Mouse (Mus musculus) stomach, embryonic 15.5 days (tissue): Measurements from ENCODE around the gene Mlip. TPM values are rescaled to one million over a fixed set of nuclear protein-coding genes. Genes with fewer than 3 reads are reported as not detected.
"Not testable (repeated sequence)": the region's sequence is repeated elsewhere in the genome, so short reads cannot be mapped to it uniquely, and the experiment has no call there.

Experiments
- ATAC-seq: fragments of 200-750 bp; cut with Nextera tagmentation; 2 replicates; pipeline ENCODE4 v1.8.0; 2017; ENCODE audit warnings: low read depth, moderate number of reproducible peaks, moderate TSS enrichment; ENCODE audit not compliant: insufficient read depth, low FRiP score
- H3K27ac ChIP-seq: fragments of 300-500 bp; sonication (generic); 2 replicates; pipeline ENCODE4 v1.5.1; 2015; ENCODE audit warnings: mild to moderate bottlenecking, inconsistent platforms
- H3K27me3 ChIP-seq: fragments of 300-500 bp; sonication (generic); replicated peaks from 2 replicates; pipeline ENCODE4 v1.6.1; 2015; ENCODE audit warnings: inconsistent platforms
- H3K36me3 ChIP-seq: fragments of 300-500 bp; sonication (generic); 2 replicates; pipeline ENCODE4 v1.6.1; 2015; ENCODE audit warnings: inconsistent platforms
- H3K4me1 ChIP-seq: fragments of 300-500 bp; sonication (generic); 2 replicates; pipeline ENCODE4 v1.6.1; 2015; ENCODE audit warnings: inconsistent platforms
- H3K4me2 ChIP-seq: fragments of 300-500 bp; sonication (generic); 2 replicates; pipeline ENCODE4 v1.6.1; 2015; ENCODE audit warnings: mild to moderate bottlenecking, inconsistent platforms
- H3K4me3 ChIP-seq: fragments of 300-500 bp; sonication (generic); replicated peaks from 2 replicates; pipeline ENCODE4 v1.5.1; 2015; ENCODE audit warnings: inconsistent platforms
- H3K9ac ChIP-seq: fragments of 300-500 bp; sonication (generic); 2 replicates; pipeline ENCODE4 v1.6.1; 2015; ENCODE audit warnings: inconsistent platforms
- H3K9me3 ChIP-seq: fragments of 300-500 bp; sonication (generic); 2 replicates; pipeline ENCODE4 v1.6.1; 2016; ENCODE audit warnings: inconsistent platforms
- WGBS: fragments of 180-500 bp; shearing (Covaris S2); methylation state at CpG from one replicate; pipeline ENCODE4 v1.1.7; 2015; 5-methylcytosine and 5-hydroxymethylcytosine counted together
- polyA plus RNA-seq: library from polyadenylated mRNA; unstranded; fragments of >200 nt; fragmentation: Nextera tagmentation; extraction: Ambion mirVana; gene quantifications from 2 replicates; pipeline ENCODE4 v1.2.1, GENCODE M21; 2015

Mlip gene
- polyA plus RNA-seq, 1 experiment from 2014 or later, result 0.59 TPM

DNA sequence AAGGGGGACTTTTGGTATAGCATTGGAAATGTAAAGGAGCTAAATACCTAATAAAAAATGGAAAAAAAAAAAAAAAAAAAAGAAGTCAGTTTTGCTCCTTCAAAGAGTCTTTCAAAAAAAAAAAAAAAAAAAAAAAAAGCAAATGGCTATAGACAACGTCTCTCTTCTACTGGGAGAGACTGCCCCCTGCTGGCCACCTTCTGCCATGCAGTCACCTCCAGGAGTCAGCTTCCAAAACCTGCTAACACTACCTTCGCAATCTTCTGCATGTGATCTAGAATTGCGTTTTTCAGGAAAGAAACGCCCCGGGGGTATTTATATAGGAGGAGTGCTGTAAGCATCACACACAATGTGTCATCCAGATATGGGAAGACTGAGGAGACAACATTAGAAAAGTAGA is 26.9 kb upstream of the Mlip start:
- ATAC-seq, result no peak
- H3K9ac ChIP-seq, result no peak overlapping the region
- H3K4me3 ChIP-seq, result no peak overlapping the region
- H3K4me1 ChIP-seq, result 0 out of 2 replicates have a peak, but pooled peaks cover 4% of the 10 kb centered on the region
- no peaks in the 10 kb centered on the region for H3K9me3 ChIP-seq
- WGBS, result 47% methylated on average over 5 of the region's 5 CpGs
- no peaks in the 10 kb centered on the region for H3K27me3 ChIP-seq
- no peak overlapping the region for H3K4me2 ChIP-seq
- no peaks in the 10 kb centered on the region for H3K36me3 ChIP-seq
- H3K27ac ChIP-seq, result no peak overlapping the region

- WGBS, result 63% methylated on average over 10 of the region's 10 CpGs
- Histone ChIP-seq H3K36me3 (no peaks in the 10 kb centered on the region), H3K27me3 (no peaks in the 10 kb centered on the region), H3K4me1 (0 out of 2 replicates have a peak, but pooled peaks cover 4% of the 10 kb centered on the region), H3K4me3 (no peak overlapping the region), H3K9me3 (no peaks in the 10 kb centered on the region), H3K9ac (no peak overlapping the region), H3K4me2 (no peak overlapping the region), H3K27ac (no peak overlapping the region)
- ATAC-seq, result no peak
Measured at GRCm38 (mm10) chr9:77377696-77378095, 24.9 kb upstream of the Mlip start.

GRCm38 (mm10) chr9:77377082-77377481 is 24.3 kb upstream of the Mlip start:
- H3K9me3 ChIP-seq, result no peaks in the 10 kb centered on the region

GRCm38 (mm10) chr9:77376561-77376960 is 23.8 kb upstream of the Mlip start:
- Histone ChIP-seq H3K27me3 (no peaks in the 10 kb centered on the region), H3K9ac (no peak overlapping the region), H3K4me2 (no peak overlapping the region), H3K9me3 (no peaks in the 10 kb centered on the region), H3K36me3 (no peaks in the 10 kb centered on the region), H3K4me3 (no peak overlapping the region), H3K27ac (no peak overlapping the region), H3K4me1 (no peaks in the 10 kb centered on the region)
- 86% methylated on average over 7 of the region's 7 CpGs for WGBS
- ATAC-seq, result no peak

More at GRCm38 (mm10) chr9:77377082-77377481, 24.3 kb upstream of the Mlip start:
- H3K27me3 ChIP-seq, result no peaks in the 10 kb centered on the region
- H3K4me2 ChIP-seq, result no peak overlapping the region
- no peaks in the 10 kb centered on the region for H3K36me3 ChIP-seq
- H3K27ac ChIP-seq, result no peak overlapping the region
- WGBS, result 59% methylated on average over 10 of the region's 10 CpGs
- no peaks in the 10 kb centered on the region for H3K4me1 ChIP-seq
- no peak for ATAC-seq
- H3K9ac ChIP-seq, result no peak overlapping the region
- no peak overlapping the region for H3K4me3 ChIP-seq

DNA sequence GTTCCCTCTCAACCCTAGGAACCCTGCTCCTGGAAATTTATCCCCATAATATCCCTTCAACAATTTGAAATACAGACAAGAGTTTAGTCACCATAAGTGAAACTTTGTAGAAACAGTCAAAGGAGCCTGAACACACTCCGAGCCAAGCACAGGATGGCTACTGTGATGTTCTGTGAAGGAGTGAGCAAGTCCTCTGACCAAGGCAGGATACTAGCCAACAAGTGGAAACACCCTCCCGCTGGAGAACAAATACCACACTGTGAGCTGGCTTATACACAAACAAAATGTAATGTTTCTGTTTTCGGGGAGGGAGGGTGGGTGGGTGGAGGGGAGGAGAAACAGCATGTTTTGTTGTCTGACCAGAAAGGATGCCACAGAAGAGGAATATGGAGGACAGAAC is 17.9 kb upstream of the Mlip start:
- no peak overlapping the region for H3K4me3 ChIP-seq
- no peak for ATAC-seq
- H3K36me3 ChIP-seq, result no peaks in the 10 kb centered on the region
- H3K4me1 ChIP-seq, result no peaks in the 10 kb centered on the region
- H3K27me3 ChIP-seq, result no peaks in the 10 kb centered on the region
- H3K4me2 ChIP-seq, result no peak overlapping the region
- H3K27ac ChIP-seq, result no peak overlapping the region
- 64% methylated on average over 3 of the region's 3 CpGs for WGBS
- H3K9me3 ChIP-seq, result no peaks in the 10 kb centered on the region
- H3K9ac ChIP-seq, result no peak overlapping the region

DNA sequence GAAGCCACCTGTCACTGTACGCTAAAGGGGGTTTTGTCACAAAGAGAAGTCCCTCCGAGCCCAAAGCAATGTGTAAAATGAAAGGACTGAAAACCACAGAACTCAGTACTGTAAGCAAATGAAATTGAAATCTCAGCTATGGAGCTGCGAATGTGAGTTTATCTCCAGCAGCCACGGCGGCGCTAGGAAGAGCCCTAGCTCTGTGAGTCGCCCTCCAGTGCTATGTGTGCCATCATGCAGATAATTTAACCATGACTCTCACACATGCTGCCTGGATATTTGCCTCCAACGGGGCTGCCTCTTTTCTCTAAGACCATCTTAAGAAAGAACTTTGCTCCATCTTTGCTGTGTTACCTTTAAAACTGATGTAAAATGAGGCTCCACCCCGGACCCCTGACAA is 16.5 kb upstream of the Mlip start:
- no peaks in the 10 kb centered on the region for H3K4me1 ChIP-seq

GRCm38 (mm10) chr9:77364681-77365080 is 11.9 kb upstream of the Mlip start:
- H3K4me1 ChIP-seq, H3K27ac ChIP-seq, H3K9ac ChIP-seq, H3K9me3 ChIP-seq, H3K36me3 ChIP-seq, H3K4me2 ChIP-seq, ATAC-seq, H3K27me3 ChIP-seq, H3K4me3 ChIP-seq: not testable (repeated sequence)
- WGBS, result 68% methylated on average over 9 of the region's 9 CpGs

More for the DNA sequence above, 16.5 kb upstream of the Mlip start:
- no peaks in the 10 kb centered on the region for H3K36me3 ChIP-seq
- no peaks in the 10 kb centered on the region for H3K27me3 ChIP-seq
- ATAC-seq, result no peak
- no peak overlapping the region for H3K4me2 ChIP-seq
- H3K4me3 ChIP-seq, result no peak overlapping the region
- H3K27ac ChIP-seq, result no peak overlapping the region
- no peaks in the 10 kb centered on the region for H3K9me3 ChIP-seq
- WGBS, result 82% methylated on average over 9 of the region's 9 CpGs
- no peak overlapping the region for H3K9ac ChIP-seq

GRCm38 (mm10) chr9:77362906-77363305 is 10.1 kb upstream of the Mlip start:
- Histone ChIP-seq H3K27me3 (no peaks in the 10 kb centered on the region), H3K36me3 (no peaks in the 10 kb centered on the region), H3K9ac (no peak overlapping the region), H3K4me2 (no peak overlapping the region), H3K27ac (no peak overlapping the region), H3K4me1 (no peaks in the 10 kb centered on the region), H3K4me3 (no peak overlapping the region), H3K9me3 (no peaks in the 10 kb centered on the region)
- ATAC-seq, result no peak

- WGBS, result 79% methylated on average over 8 of the region's 8 CpGs
- no peaks in the 10 kb centered on the region for H3K4me1 ChIP-seq
- no peak overlapping the region for H3K4me2 ChIP-seq
- no peaks in the 10 kb centered on the region for H3K9me3 ChIP-seq
- H3K27ac ChIP-seq, result no peak overlapping the region
- no peaks in the 10 kb centered on the region for H3K36me3 ChIP-seq
- no peak for ATAC-seq
- H3K9ac ChIP-seq, result no peak overlapping the region
- no peaks in the 10 kb centered on the region for H3K27me3 ChIP-seq
- H3K4me3 ChIP-seq, result no peak overlapping the region
Measured at GRCm38 (mm10) chr9:77360654-77361053, 7.9 kb upstream of the Mlip start.

- 86% methylated on average over 10 of the region's 10 CpGs for WGBS
Measured at GRCm38 (mm10) chr9:77359278-77359973, 6.7 kb upstream of the Mlip start.

GRCm38 (mm10) chr9:77353942-77354341 is 1.2 kb upstream of the Mlip start:
- Histone ChIP-seq H3K4me1 (no peaks in the 10 kb centered on the region), H3K4me2 (no peak overlapping the region)
- 76% methylated on average over 4 of the region's 4 CpGs for WGBS

More at GRCm38 (mm10) chr9:77359278-77359973, 6.7 kb upstream of the Mlip start:
- H3K4me2 ChIP-seq, result no peak overlapping the region
- ATAC-seq, result no peak
- H3K4me3 ChIP-seq, result no peak overlapping the region
- no peaks in the 10 kb centered on the region for H3K36me3 ChIP-seq
- no peaks in the 10 kb centered on the region for H3K27me3 ChIP-seq
- no peaks in the 10 kb centered on the region for H3K4me1 ChIP-seq
- H3K9ac ChIP-seq, result no peak overlapping the region
- no peak overlapping the region for H3K27ac ChIP-seq
- H3K9me3 ChIP-seq, result no peaks in the 10 kb centered on the region

GRCm38 (mm10) chr9:77347704-77348103 is 5.1 kb downstream of the Mlip start:
- 62% methylated on average over 7 of the region's 7 CpGs for WGBS

More at GRCm38 (mm10) chr9:77353942-77354341, 1.2 kb upstream of the Mlip start:
- no peak for ATAC-seq
- H3K4me3 ChIP-seq, result no peak overlapping the region
- no peak overlapping the region for H3K27ac ChIP-seq
- H3K27me3 ChIP-seq, result no peaks in the 10 kb centered on the region
- no peak overlapping the region for H3K9ac ChIP-seq
- no peaks in the 10 kb centered on the region for H3K36me3 ChIP-seq
- no peaks in the 10 kb centered on the region for H3K9me3 ChIP-seq

DNA sequence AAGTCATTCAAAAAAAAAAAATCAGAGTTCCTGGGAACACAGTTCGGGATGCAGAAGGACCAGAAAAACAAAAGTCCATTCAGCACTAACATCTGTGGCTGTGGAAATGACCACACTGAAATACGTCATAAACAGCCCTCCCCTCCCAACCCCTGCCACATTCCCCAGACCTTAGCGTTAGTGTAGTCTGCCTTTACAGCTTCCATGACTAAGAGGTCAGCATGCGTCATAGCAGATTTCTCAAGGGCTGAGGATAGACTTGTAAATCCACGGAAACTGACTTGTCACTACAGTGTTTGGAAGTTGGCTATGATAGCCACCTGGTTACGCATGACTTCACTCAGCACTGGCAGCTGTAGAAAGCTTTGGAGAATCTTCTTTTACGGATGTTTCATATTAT is 8.5 kb downstream of the Mlip start:
- H3K27ac ChIP-seq, result no peak overlapping the region
- H3K9me3 ChIP-seq, result no peaks in the 10 kb centered on the region
- no peak overlapping the region for H3K9ac ChIP-seq
- H3K36me3 ChIP-seq, result no peaks in the 10 kb centered on the region
- no peaks in the 10 kb centered on the region for H3K27me3 ChIP-seq
- no peak for ATAC-seq
- 48% methylated on average over 7 of the region's 7 CpGs for WGBS
- no peaks in the 10 kb centered on the region for H3K4me1 ChIP-seq
- H3K4me2 ChIP-seq, result no peak overlapping the region
- H3K4me3 ChIP-seq, result no peak overlapping the region

More at GRCm38 (mm10) chr9:77347704-77348103, 5.1 kb downstream of the Mlip start:
- Histone ChIP-seq H3K4me3 (no peak overlapping the region), H3K27me3 (no peaks in the 10 kb centered on the region), H3K9me3 (no peaks in the 10 kb centered on the region), H3K36me3 (no peaks in the 10 kb centered on the region), H3K4me1 (no peaks in the 10 kb centered on the region), H3K9ac (no peak overlapping the region), H3K27ac (no peak overlapping the region), H3K4me2 (no peak overlapping the region)
- ATAC-seq, result no peak
